Mouse (Mus musculus) heart, adult 8-10 months (tissue): ENCODE results near the gene Rars. TPM values are rescaled to one million over a fixed set of nuclear protein-coding genes. Genes with fewer than 3 reads are reported as not detected.
A peak's percentile ranks its signal among the peaks of the same experiment; 100 is the strongest.

Experiments
- DNase-seq: peaks from one replicate; pipeline ENCODE4 v3.0.0; 2022; ENCODE audit warnings: low spot score
- microRNA-seq: library from miRNA; unstranded; fragments of <30 nt; microRNA quantifications from one replicate; pipeline ENCODE4 v1.2.0, GENCODE M21; 2022
- total RNA-seq, 4 experiments: library from RNA; stranded (reverse); gene quantifications; 2 replicates each; pipeline ENCODE4 v1.2.4; 2022

Gene Rars
- total RNA-seq, 4 experiments from 2014 or later = 33.6 to 36.4 (median 35.1) TPM

DNA sequence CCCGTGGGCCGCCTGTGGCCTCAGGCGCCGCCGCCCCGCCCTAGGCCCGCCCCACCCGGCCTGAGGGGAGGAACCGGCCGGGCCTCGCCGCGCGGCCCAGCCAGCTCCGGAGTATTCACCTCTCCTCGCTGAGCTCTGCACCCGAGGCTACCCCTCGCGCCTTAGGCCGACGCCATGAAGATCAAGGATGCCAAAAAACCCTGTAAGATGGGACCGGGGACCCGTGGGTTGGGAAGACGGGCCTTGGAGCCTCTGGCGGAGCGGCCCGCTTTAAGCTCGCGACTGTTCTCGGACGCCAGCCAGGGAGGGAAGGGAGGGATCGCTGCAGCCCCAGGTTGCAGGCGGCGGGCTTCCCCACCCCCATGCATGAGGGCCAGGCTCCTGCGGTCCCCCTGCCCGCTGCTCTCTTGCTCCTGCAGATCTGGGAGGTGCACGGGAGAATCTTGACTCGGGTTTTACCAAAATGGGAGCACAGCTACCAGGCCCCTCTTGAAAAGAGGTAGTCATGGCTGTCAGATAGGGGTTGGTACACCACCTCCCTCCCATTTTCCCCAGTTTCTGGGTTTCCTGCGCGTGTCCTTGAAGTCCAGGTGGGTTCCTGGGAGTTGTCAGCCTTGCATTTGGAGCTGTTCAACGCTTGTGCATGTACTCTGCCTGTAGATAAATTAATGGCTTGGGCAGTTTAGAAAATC is 64.4 kb downstream of the Rars start:
- DNase-seq = peak; percentile 77

DNA sequence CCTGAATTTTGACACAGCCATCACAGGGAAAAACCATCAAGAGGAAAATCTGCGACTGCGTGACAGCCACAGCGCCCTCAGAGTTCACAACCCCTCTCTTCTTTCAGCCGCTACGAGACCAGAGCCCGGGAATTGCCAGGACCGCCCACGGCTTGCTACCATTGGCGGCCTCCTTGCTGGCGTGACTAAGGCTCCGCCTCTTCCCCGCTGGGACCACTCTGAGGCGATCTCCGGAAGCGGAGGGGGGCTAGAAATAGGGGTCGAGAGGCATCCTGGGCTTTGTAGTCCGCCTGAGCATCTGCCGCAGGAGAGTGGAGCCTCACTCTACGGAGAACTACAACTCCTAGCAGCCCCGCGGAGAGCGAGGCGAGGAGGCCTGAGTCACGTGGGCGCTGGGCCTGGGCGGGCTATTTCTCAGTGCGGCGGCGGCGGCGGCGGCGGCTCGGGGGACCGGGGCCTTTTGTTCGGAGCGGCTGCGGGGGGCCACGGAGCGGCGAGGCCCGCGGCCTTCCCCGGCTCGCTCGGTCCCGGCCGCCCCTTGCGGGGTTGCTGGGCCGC is 65.0 kb downstream of the Rars start, which contains the start of gene Pank3:
Gene Pank3, plus strand, starts transcription at position 297 of the 558 bp plus-strand sequence.
- peak; percentile 98 for DNase-seq

DNA sequence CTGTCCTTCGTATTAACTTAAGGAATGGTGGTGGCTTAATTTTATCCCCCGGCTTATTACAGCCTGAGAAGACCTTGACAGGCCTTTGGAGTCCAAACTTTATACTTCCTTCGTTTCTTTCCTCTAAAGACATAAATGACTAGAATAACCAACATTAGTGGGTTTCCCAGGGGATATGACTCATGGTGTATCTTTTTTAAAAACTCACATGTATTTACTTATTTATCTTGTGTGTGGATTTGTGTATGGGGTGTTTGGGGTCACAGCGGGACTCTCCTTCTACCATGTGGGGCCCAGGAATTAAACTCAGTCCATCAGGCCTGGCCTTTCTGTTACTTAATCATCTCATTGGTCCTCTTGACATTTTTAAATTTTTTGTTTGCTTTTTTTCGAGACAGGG is 67.5 kb downstream of the Rars start:
- DNase-seq = no peak

DNA sequence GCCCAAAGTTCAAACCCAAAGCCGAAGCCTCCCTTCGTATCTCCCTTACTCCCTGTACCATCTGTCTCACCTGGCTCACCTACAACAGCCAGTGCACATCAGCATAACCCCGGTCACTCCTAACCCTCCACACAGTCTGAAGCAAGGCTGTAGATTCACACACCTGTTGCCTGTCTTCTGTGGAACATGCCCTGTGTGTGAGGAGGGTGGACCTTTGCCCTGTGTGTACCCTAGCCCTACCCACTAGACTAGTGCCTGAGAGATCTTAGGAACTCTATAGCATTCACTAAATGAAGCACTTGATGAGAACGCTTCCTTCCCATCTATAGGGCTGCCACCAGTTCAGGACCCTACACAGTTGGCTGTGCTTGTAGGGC is 73.7 kb downstream of the Rars start:
- no peak for DNase-seq

DNA sequence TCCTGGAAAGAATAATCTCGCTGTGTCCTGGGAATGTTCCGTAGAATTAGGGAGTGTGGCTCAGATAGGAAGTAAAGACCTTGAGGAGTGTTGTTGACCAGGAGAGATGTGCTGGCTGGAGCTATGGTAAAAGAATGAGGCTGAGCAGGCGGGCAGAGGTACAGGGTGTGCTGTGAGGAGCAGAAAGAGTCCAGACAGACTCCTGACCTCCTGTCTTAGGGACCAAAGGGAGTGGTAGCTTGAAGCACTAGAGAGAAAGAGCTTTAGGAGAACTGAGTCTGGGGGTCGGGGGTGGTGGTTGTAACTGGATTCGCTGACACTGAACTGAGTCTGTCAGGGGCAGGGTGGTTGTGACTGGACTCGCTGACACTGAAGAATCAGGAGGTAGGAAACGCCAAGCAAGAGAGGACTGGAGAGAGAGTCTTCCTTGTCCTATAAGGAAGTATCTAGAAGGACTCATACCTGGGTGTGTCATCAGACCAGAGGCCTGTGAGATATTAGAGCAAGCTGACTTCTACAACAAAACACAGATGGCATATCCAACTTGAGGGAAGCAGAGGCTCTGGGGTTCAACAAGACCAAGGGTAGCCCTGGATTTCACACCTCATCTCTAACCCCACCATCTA is 74.2 kb downstream of the Rars start:
- DNase-seq = no peak

Small RNA genes lying within 50 kb of the gene (microRNA-seq; reads per million reads assigned to microRNA genes)
- 1.4 reads per million for gene Mir103-1

Other genes with a start within 250 kb of the Rars start
- 10 to 100 TPM; 15.8 to 18.8 (median 18.4) TPM for gene Pank3, start 65.0 kb downstream of the Rars start, total RNA-seq
- not detected for gene Fbll1, start 35.6 kb downstream of the Rars start, total RNA-seq
- gene Wwc1, start 146.0 kb upstream of the Rars start, total RNA-seq = 1 to 10 TPM in 3 of 4 experiments, under 1 TPM in 1; 0.92 to 2.2 (median 1.6) TPM